ENCODE assay signal across 8 mouse cellular contexts in genomic region chr10:6916545-6917257, GRCm38 (mm10).
DNase-seq lines count a peak whose midpoint lies in the region; ATAC-seq lines count a peak whose summit lies in the region.

No protein-coding gene starts in this region.

- H3K9ac ChIP-seq in forebrain, embryonic 13.5 days = no peak overlapping the region
- H3K9ac ChIP-seq in kidney, embryonic 16.5 days (replicated peaks; ENCODE audit: low read length) = no peak overlapping the region
- no peak overlapping the region for H3K9ac ChIP-seq in limb, embryonic 13.5 days
- H3K9ac ChIP-seq in neural tube, embryonic 14.5 days (replicated peaks; ENCODE audit: low read depth, low read length) = no peak overlapping the region

- H3K36me3 ChIP-seq in forebrain, embryonic 13.5 days (ENCODE audit: poor library complexity, severe bottlenecking) = no peaks in the 10 kb centered on the region
- H3K36me3 ChIP-seq in kidney, embryonic 16.5 days (ENCODE audit: insufficient read depth, low read length) = no peaks in the 10 kb centered on the region
- no peaks in the 10 kb centered on the region for H3K36me3 ChIP-seq in limb, embryonic 13.5 days
- no peaks in the 10 kb centered on the region for H3K36me3 ChIP-seq in neural tube, embryonic 14.5 days (ENCODE audit: control insufficient read depth, insufficient read depth, low read length)

- no peaks in the 10 kb centered on the region for H3K27me3 ChIP-seq in forebrain, embryonic 13.5 days
- H3K27me3 ChIP-seq in kidney, embryonic 16.5 days (ENCODE audit: insufficient read depth, low read length) = no peaks in the 10 kb centered on the region
- no peaks in the 10 kb centered on the region for H3K27me3 ChIP-seq in limb, embryonic 13.5 days
- no peaks in the 10 kb centered on the region for H3K27me3 ChIP-seq in neural tube, embryonic 14.5 days (ENCODE audit: control insufficient read depth, insufficient read depth, low read length)

- 8% methylated on average over 6 of the region's 6 CpGs for WGBS in forebrain, embryonic 13.5 days
- 18% methylated on average over 6 of the region's 6 CpGs for WGBS in kidney, embryonic 16.5 days
- 24% methylated on average over 6 of the region's 6 CpGs for WGBS in limb, embryonic 13.5 days
- WGBS in neural tube, embryonic 14.5 days = 8% methylated on average over 6 of the region's 6 CpGs

- peak overlapping the region; percentile 63; the same call in 1 of the 2 replicates for H3K27ac ChIP-seq in forebrain, embryonic 13.5 days
- H3K27ac ChIP-seq in kidney, embryonic 16.5 days (ENCODE audit: low read length) = no peak overlapping the region
- H3K27ac ChIP-seq in limb, embryonic 13.5 days = peak overlapping the region; percentile 22; the same call in 1 of the 2 replicates
- H3K27ac ChIP-seq in neural tube, embryonic 14.5 days (ENCODE audit: low read depth, low read length) = peak overlapping the region; percentile 55

- peak overlapping the region; percentile 15 for H3K4me2 ChIP-seq in forebrain, embryonic 13.5 days
- peak overlapping the region; percentile 21; the same call in 1 of the 2 replicates for H3K4me2 ChIP-seq in kidney, embryonic 16.5 days (replicated peaks; ENCODE audit: low read depth, low read length)
- H3K4me2 ChIP-seq in limb, embryonic 13.5 days (replicated peaks) = no peak overlapping the region
- H3K4me2 ChIP-seq in neural tube, embryonic 14.5 days (ENCODE audit: low read depth, low read length) = 0 out of 2 replicates have a peak overlapping the region, but pooled peaks have one; percentile 6

- H3K4me3 ChIP-seq in forebrain, embryonic 13.5 days = no peak overlapping the region
- no peak overlapping the region for H3K4me3 ChIP-seq in kidney, embryonic 16.5 days (ENCODE audit: low read length)
- no peak overlapping the region for H3K4me3 ChIP-seq in limb, embryonic 13.5 days
- H3K4me3 ChIP-seq in neural tube, embryonic 14.5 days (ENCODE audit: low read depth, low read length) = no peak overlapping the region

- peaks cover 3% of the 10 kb centered on the region; the same call in 1 of the 2 replicates for H3K4me1 ChIP-seq in forebrain, embryonic 13.5 days
- H3K4me1 ChIP-seq in kidney, embryonic 16.5 days (ENCODE audit: insufficient read depth, low read length) = peaks cover 7% of the 10 kb centered on the region; the same call in 1 of the 2 replicates
- peaks cover 6% of the 10 kb centered on the region for H3K4me1 ChIP-seq in limb, embryonic 13.5 days
- H3K4me1 ChIP-seq in neural tube, embryonic 14.5 days (ENCODE audit: control insufficient read depth, insufficient read depth, low read length) = 0 out of 2 replicates have a peak, but pooled peaks cover 5% of the 10 kb centered on the region

- H3K9me3 ChIP-seq in forebrain, embryonic 13.5 days (replicated peaks) = no peaks in the 10 kb centered on the region
- no peaks in the 10 kb centered on the region for H3K9me3 ChIP-seq in kidney, embryonic 16.5 days (ENCODE audit: low read length)
- no peaks in the 10 kb centered on the region for H3K9me3 ChIP-seq in limb, embryonic 13.5 days
- no peaks in the 10 kb centered on the region for H3K9me3 ChIP-seq in neural tube, embryonic 14.5 days (ENCODE audit: control insufficient read depth, low read length)

- DNase-seq in 3134 (ENCODE audit: extremely low read depth, insufficient read length, low spot score) = peak; percentile 31
- peak; percentile 62 for DNase-seq in cerebellum, adult 11 months
- no peak for DNase-seq in gastrocnemius, postnatal 25 days
- DNase-seq in gastrocnemius, adult 18-20 months (ENCODE audit: low spot score) = no peak

- ATAC-seq in forebrain, embryonic 13.5 days = peak; percentile 86
- ATAC-seq in kidney, embryonic 16.5 days (ENCODE audit: low FRiP score, low TSS enrichment) = peak; percentile 81; the same call in 1 of the 2 replicates
- ATAC-seq in limb, embryonic 13.5 days (ENCODE audit: low FRiP score, low read depth) = peak; percentile 75
- ATAC-seq in neural tube, embryonic 14.5 days (ENCODE audit: low read depth) = peak; percentile 83

Comparison
In these comparisons a context has a peak if more than half of its experiments do, and no peak if none do; other contexts are left out.
1. DNase-seq: peak in 3134 (single experiment) and cerebellum, adult 11 months (single experiment); none in gastrocnemius, postnatal 25 days (single experiment) and gastrocnemius, adult 18-20 months (single experiment).
2. Peak in every context shown above with its lines, with median percentiles within 50 percentile points of each other: ATAC-seq.